Mouse (Mus musculus) embryonic facial prominence, embryonic 12.5 days (tissue): Measurements from ENCODE around the gene Olfr1062. TPM values are rescaled to one million over a fixed set of nuclear protein-coding genes. Genes with fewer than 3 reads are reported as not detected.

Experiments used
- polyA plus RNA-seq: library from polyadenylated mRNA; unstranded; fragments of >200 nt; fragmentation: Nextera tagmentation; extraction: Ambion mirVana; gene quantifications from 2 replicates; pipeline ENCODE4 v1.2.1, GENCODE M21; 2016

Olfr1062 gene
- polyA plus RNA-seq, 1 experiment from 2014 or later, result not detected

Other genes with a start within 250 kb of the Olfr1062 start
- not detected in 2 replicates for gene Olfr1044, start 248.9 kb downstream of the Olfr1062 start, polyA plus RNA-seq
- not detected in 2 replicates for gene Olfr52, start 241.1 kb downstream of the Olfr1062 start, polyA plus RNA-seq
- gene Olfr1045, start 223.7 kb downstream of the Olfr1062 start, polyA plus RNA-seq, result not detected in 2 replicates
- gene Olfr1046, start 207.4 kb downstream of the Olfr1062 start, polyA plus RNA-seq, result not detected in 2 replicates
- gene Olfr1047, start 195.3 kb downstream of the Olfr1062 start, polyA plus RNA-seq, result not detected in 2 replicates
- gene Olfr1048, start 186.5 kb downstream of the Olfr1062 start, polyA plus RNA-seq, result not detected in 2 replicates
- not detected in 2 replicates for gene Olfr1049, start 168.4 kb downstream of the Olfr1062 start, polyA plus RNA-seq
- gene Olfr1051, start 147.7 kb downstream of the Olfr1062 start, polyA plus RNA-seq, result not detected in 2 replicates
- gene Olfr1052, start 134.3 kb downstream of the Olfr1062 start, polyA plus RNA-seq, result not detected in 2 replicates
- gene Olfr1053, start 111.5 kb downstream of the Olfr1062 start, polyA plus RNA-seq, result not detected in 2 replicates
- gene Olfr1054, start 91.3 kb downstream of the Olfr1062 start, polyA plus RNA-seq, result not detected in 2 replicates
- gene Olfr1055, start 76.5 kb downstream of the Olfr1062 start, polyA plus RNA-seq, result not detected in 2 replicates
- gene Olfr1056, start 64.3 kb downstream of the Olfr1062 start, polyA plus RNA-seq, result not detected in 2 replicates
- gene Olfr1057, start 48.4 kb downstream of the Olfr1062 start, polyA plus RNA-seq, result not detected in 2 replicates
- not detected in 2 replicates for gene Olfr1058, start 38.2 kb downstream of the Olfr1062 start, polyA plus RNA-seq
- not detected in 2 replicates for gene Olfr1061, start 12.7 kb downstream of the Olfr1062 start, polyA plus RNA-seq
- not detected in 2 replicates for gene Olfr1065, start 23.8 kb upstream of the Olfr1062 start, polyA plus RNA-seq
- gene Olfr1066, start 29.5 kb upstream of the Olfr1062 start, polyA plus RNA-seq, result not detected in 2 replicates
- gene Olfr228, start 60.6 kb upstream of the Olfr1062 start, polyA plus RNA-seq, result not detected in 2 replicates
- gene Olfr1076, start 81.7 kb upstream of the Olfr1062 start, polyA plus RNA-seq, result not detected in 2 replicates
- not detected in 2 replicates for gene Olfr1079, start 115.7 kb upstream of the Olfr1062 start, polyA plus RNA-seq
- gene Olfr1080, start 131.5 kb upstream of the Olfr1062 start, polyA plus RNA-seq, result not detected in 2 replicates
- gene Olfr1082, start 172.2 kb upstream of the Olfr1062 start, polyA plus RNA-seq, result not detected in 2 replicates
- not detected in 2 replicates for gene Olfr1084, start 213.0 kb upstream of the Olfr1062 start, polyA plus RNA-seq
- not detected in 2 replicates for gene Olfr1085, start 235.3 kb upstream of the Olfr1062 start, polyA plus RNA-seq